Mouse (Mus musculus): ENCODE results near the gene Slc7a5.

GRCm38 (mm10) chr8:121898401-121898931, 9.0 kb downstream of the Slc7a5 start:
- TF ChIP-seq CTCF (conservative IDR thresholded peaks at IDR 0.05; ENCODE audit: low read length) = no peak
- TF ChIP-seq POU5F1 (IDR thresholded peaks at IDR 0.05; ENCODE audit: borderline replicate concordance, low read length) = no peak

Data from E14TG2a.4 (cell line).